Mouse (Mus musculus): Measurements from ENCODE around the gene Igfbp6.

Gene Igfbp6

GRCm38 (mm10) chr15:102177417-102177816 lies 33.3 kb downstream of the Igfbp6 start:
- DNase-seq, result no peak

- DNase-seq, result peak; percentile 76
These were observed 34.1 kb downstream of the Igfbp6 start for GRCm38 (mm10) chr15:102178279-102178678.

- DNase-seq, result no peak
These were observed 34.9 kb downstream of the Igfbp6 start for GRCm38 (mm10) chr15:102179106-102179505.

- DNase-seq, result no peak
These were observed 35.8 kb downstream of the Igfbp6 start for GRCm38 (mm10) chr15:102179924-102180323.

- no peak for DNase-seq
These were observed 38.9 kb downstream of the Igfbp6 start for GRCm38 (mm10) chr15:102183076-102183475.

GRCm38 (mm10) chr15:102186239-102186638 lies 42.1 kb downstream of the Igfbp6 start:
- DNase-seq, result no peak

- DNase-seq, result no peak
These were observed 43.9 kb downstream of the Igfbp6 start for GRCm38 (mm10) chr15:102188096-102188495.

GRCm38 (mm10) chr15:102188883-102189282 lies 44.7 kb downstream of the Igfbp6 start:
- DNase-seq, result no peak

- no peak for DNase-seq
These were observed 47.5 kb downstream of the Igfbp6 start for GRCm38 (mm10) chr15:102191699-102192098.

GRCm38 (mm10) chr15:102192271-102192812 lies 48.2 kb downstream of the Igfbp6 start:
- DNase-seq, result no peak

- DNase-seq, result no peak
These were observed 48.7 kb downstream of the Igfbp6 start for GRCm38 (mm10) chr15:102192820-102193386.

GRCm38 (mm10) chr15:102193652-102194051 lies 49.5 kb downstream of the Igfbp6 start:
- no peak for DNase-seq

- DNase-seq, result no peak
These were observed 50.3 kb downstream of the Igfbp6 start for GRCm38 (mm10) chr15:102194439-102194838.

- no peak for DNase-seq
These were observed 51.2 kb downstream of the Igfbp6 start for GRCm38 (mm10) chr15:102195373-102195772.

- no peak for DNase-seq
These were observed 54.7 kb downstream of the Igfbp6 start for GRCm38 (mm10) chr15:102198841-102199240.

Measured in cerebellum, adult 11-12 months (tissue).